Mouse (Mus musculus): ENCODE data around the gene Cnih1. TPM values are rescaled to one million over a fixed set of nuclear protein-coding genes. Genes with fewer than 3 reads are reported as not detected.

Cnih1 gene
- polyA plus RNA-seq, 1 experiment from 2014 or later: 204 TPM

DNA sequence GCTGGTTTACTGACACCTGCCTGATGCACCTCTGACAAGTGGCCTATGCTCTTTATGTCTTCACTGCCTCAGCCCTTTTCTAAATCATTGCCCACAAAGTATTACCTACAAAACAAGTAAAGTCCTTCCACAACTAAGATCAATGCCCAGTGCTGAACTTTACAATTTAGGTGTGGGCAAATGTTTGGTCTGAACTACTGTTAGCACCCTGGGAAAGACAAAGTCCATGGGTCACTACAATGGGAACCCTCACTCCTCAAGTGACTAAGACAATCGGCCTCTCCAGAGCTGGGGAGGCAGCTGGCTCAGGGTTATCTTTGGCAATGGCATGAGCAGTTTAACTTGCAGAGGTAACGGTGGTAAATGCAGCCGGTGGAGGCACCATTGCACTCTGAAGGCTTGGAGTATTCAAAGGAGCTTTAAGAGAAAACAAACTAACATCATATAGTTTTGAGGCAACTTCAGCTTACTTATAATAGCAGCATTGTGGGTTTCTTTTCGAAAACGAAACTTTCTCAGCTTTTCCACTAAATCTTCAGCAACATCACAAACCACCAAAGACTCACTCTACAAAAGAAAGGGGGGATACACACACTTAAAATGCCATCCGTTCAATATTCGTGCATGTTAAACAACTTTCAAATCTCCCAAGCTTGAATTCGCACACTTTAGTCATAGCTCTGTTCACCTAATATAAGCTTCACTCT lies 28.9 kb upstream of the Cnih1 start:
- Histone ChIP-seq H3K27me3 (replicated peaks) (no peaks in the 10 kb centered on the region), H3K27ac (replicated peaks) (no peak overlapping the region), H3K9ac (replicated peaks) (no peak overlapping the region), H3K4me3 (replicated peaks) (no peak overlapping the region), H3K9me3 (replicated peaks) (no peaks in the 10 kb centered on the region), H3K4me1 (peaks cover 20% of the 10 kb centered on the region), H3K4me2 (no peak overlapping the region), H3K36me3 (peaks cover 33% of the 10 kb centered on the region)
- 95% methylated on average over 8 of the region's 8 CpGs for WGBS
- ATAC-seq (ENCODE audit: low FRiP score): no peak

DNA sequence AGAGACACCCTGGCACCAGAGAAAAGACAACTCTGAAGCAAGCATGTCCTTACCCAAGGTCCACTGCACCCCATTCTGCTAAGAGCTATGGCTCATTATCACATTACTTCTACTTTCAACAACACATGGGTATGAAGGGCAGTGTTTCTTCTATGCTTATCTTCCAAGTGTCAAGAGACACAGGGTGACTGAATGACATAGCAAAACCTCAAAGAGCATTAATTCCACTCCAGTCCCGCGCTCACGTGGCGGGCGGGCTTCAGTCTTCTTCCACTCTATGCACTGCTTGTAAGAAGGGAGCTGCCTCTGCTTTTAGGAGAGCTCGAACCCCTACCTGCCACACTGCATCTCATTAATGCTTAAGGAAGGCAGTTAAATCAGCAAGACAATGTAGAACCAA lies 27.4 kb upstream of the Cnih1 start:
- ATAC-seq (ENCODE audit: low FRiP score): no peak
- 87% methylated on average over 6 of the region's 6 CpGs for WGBS

DNA sequence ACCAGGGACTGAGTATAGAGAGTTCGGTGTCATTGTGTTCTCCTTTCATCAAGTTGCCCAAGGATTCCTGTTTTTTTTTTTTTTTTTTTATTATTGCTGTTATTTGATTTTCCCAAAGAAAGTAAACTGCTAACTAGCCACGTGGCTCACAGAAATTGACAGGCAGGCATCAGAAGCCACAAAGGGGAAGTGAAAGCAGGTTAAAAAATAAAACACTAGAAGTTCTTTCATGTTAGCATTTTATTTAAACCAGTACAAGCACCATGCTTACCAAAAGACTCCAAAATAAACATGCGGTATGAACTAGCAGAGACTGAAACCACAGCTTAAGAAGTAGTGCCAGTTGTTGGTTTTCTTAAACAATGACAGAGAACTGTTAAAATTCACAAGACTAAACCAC lies 19.7 kb upstream of the Cnih1 start:
- H3K27me3 ChIP-seq (replicated peaks): no peaks in the 10 kb centered on the region
- H3K9ac ChIP-seq (replicated peaks): no peak overlapping the region
- H3K36me3 ChIP-seq: peaks cover 32% of the 10 kb centered on the region
- no peak overlapping the region for H3K4me2 ChIP-seq
- H3K27ac ChIP-seq (replicated peaks): no peak overlapping the region
- no peak overlapping the region for H3K4me3 ChIP-seq (replicated peaks)
- ATAC-seq (ENCODE audit: low FRiP score): no peak
- H3K9me3 ChIP-seq (replicated peaks): no peaks in the 10 kb centered on the region
- H3K4me1 ChIP-seq: no peaks in the 10 kb centered on the region
- WGBS: 76% methylated on average over 3 of the region's 3 CpGs

More for the DNA sequence above, 27.4 kb upstream of the Cnih1 start:
- H3K36me3 ChIP-seq: peaks cover 43% of the 10 kb centered on the region
- no peak overlapping the region for H3K4me3 ChIP-seq (replicated peaks)
- no peaks in the 10 kb centered on the region for H3K9me3 ChIP-seq (replicated peaks)
- no peak overlapping the region for H3K9ac ChIP-seq (replicated peaks)
- no peaks in the 10 kb centered on the region for H3K27me3 ChIP-seq (replicated peaks)
- H3K4me1 ChIP-seq: peaks cover 12% of the 10 kb centered on the region
- H3K27ac ChIP-seq (replicated peaks): no peak overlapping the region
- no peak overlapping the region for H3K4me2 ChIP-seq

DNA sequence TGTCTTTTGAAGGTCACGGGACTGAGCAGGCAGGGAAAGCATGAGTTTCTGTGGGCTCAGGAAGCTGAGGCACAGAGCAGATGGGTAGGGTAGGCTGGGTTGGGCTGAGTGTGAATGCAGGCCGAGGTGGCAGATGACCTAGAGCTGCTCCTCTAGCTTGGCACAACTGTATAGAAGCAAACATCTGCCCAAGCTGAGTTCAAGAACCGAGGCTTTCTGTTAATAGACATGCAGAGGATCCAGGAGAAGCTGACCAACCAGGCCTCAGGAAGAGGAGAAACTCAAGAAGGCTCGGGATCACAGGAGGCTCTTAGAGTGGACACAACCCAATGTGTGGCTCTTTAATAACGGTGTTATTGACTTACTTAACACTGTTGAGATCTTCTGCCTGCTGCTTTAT lies 18.0 kb upstream of the Cnih1 start:
- Histone ChIP-seq H3K4me3 (replicated peaks) (no peak overlapping the region), H3K9me3 (replicated peaks) (no peaks in the 10 kb centered on the region), H3K9ac (replicated peaks) (no peak overlapping the region), H3K27ac (replicated peaks) (no peak overlapping the region), H3K4me2 (no peak overlapping the region), H3K27me3 (replicated peaks) (no peaks in the 10 kb centered on the region), H3K4me1 (no peaks in the 10 kb centered on the region), H3K36me3 (peaks cover 21% of the 10 kb centered on the region)
- no peak for ATAC-seq (ENCODE audit: low FRiP score)
- WGBS: 90% methylated on average over 5 of the region's 5 CpGs

DNA sequence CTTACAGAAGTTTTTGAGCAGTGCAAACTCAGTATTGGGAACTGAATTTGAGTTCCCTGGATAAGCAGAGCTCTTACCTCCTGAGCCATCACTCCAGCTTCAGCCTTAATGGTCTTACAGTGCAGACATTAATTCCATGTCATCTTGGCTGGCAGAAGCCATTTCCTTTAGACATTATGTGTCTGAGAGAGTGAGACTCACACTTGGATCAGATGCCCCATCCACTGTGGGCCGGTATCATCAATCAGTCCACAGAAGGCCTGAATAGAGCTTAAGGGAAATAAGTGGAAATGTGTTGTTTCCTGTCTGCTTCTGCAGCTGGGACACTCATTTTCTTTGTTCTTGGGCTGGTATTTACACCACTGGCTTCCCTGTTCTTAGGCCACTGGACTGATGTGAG lies 15.6 kb upstream of the Cnih1 start:
- Histone ChIP-seq H3K4me2 (no peak overlapping the region), H3K9ac (replicated peaks) (no peak overlapping the region), H3K27ac (replicated peaks) (no peak overlapping the region), H3K9me3 (replicated peaks) (no peaks in the 10 kb centered on the region), H3K27me3 (replicated peaks) (no peaks in the 10 kb centered on the region), H3K4me3 (replicated peaks) (no peak overlapping the region), H3K36me3 (0 out of 2 replicates have a peak, but pooled peaks cover 11% of the 10 kb centered on the region), H3K4me1 (no peaks in the 10 kb centered on the region)
- no peak for ATAC-seq (ENCODE audit: low FRiP score)
- WGBS: 89% methylated on average over 1 of the region's 1 CpGs

DNA sequence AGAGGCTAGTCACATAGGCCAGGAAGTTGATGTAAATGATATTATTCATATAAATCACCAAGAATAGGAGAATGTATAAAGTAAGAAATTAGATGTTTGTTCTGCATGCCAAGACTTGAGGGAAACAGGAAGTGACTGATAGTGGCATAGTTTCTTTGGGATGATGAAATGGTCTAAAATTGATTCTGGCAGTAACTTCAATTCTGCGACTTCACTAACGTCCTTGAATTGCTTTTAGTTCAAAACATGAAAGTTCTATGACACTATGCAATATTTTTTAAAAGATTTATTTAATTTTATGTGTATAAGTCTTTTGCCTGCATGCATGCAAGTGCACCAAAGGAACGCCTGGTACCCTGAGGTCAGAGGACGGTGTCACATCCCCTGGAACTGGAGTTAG lies 15.0 kb upstream of the Cnih1 start:
- no peak for ATAC-seq (ENCODE audit: low FRiP score)
- no peak overlapping the region for H3K9ac ChIP-seq (replicated peaks)
- no peaks in the 10 kb centered on the region for H3K27me3 ChIP-seq (replicated peaks)
- 0 out of 2 replicates have a peak, but pooled peaks cover 11% of the 10 kb centered on the region for H3K36me3 ChIP-seq
- H3K4me2 ChIP-seq: no peak overlapping the region
- H3K27ac ChIP-seq (replicated peaks): no peak overlapping the region
- H3K9me3 ChIP-seq (replicated peaks): no peaks in the 10 kb centered on the region
- 94% methylated on average over 4 of the region's 4 CpGs for WGBS
- H3K4me3 ChIP-seq (replicated peaks): no peak overlapping the region
- H3K4me1 ChIP-seq: no peaks in the 10 kb centered on the region

DNA sequence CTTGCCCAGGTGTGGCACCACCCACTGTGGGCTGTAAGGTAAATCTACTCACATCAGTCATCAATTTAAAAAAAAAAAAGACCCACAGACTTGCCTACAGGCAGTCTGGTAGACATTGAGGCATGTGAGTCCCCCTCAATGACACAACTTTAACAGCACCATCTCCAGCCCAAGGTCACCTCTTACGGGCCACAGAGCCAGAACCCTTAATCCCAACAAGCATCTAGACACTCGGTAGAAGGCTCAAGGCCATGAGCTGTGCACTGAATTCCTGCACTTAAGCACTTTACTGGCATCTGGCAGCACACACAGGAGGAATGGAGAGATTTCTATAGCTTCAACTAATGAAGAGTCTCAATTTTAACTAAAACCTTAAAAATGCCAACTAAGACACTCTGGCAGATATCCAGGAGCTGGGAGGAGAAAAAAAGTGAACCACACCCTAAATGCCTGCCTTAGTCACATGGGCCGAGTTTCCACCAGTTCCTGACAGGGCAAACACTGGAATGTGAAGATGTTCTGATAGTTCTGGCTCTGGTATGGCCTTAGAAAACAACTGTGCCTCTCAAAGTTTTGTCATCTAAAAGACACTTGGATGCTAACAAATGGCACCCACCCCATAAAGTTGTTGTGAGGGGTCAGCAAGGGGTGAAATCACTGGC lies 12.6 kb upstream of the Cnih1 start:
- ATAC-seq (ENCODE audit: low FRiP score): no peak
- Histone ChIP-seq H3K27ac (replicated peaks) (no peak overlapping the region), H3K4me1 (no peaks in the 10 kb centered on the region), H3K27me3 (replicated peaks) (no peaks in the 10 kb centered on the region), H3K4me2 (no peak overlapping the region), H3K36me3 (0 out of 2 replicates have a peak, but pooled peaks cover 11% of the 10 kb centered on the region), H3K9ac (replicated peaks) (no peak overlapping the region), H3K9me3 (replicated peaks) (no peaks in the 10 kb centered on the region), H3K4me3 (replicated peaks) (no peak overlapping the region)
- WGBS: 86% methylated on average over 3 of the region's 3 CpGs

DNA sequence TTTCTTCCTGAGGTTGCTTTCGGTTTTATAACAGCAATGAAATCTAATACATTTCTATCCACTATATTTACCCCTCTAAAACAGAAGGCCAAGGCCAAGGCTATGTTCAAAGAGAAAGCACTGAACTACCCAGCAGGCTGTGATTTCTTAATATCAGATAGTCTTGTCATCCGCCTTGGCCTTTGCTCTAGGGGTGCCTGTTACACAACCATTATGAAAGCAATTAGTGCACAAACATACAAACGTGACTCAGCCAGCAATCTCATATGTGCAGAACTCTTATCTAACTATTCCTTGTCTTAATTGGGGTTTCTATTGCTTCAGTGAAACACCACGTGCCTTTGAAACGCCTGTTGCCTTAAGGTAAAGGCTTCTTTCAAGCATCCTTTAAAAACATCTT lies 5.9 kb upstream of the Cnih1 start:
- Histone ChIP-seq H3K4me2 (no peak overlapping the region), H3K4me1 (no peaks in the 10 kb centered on the region), H3K27ac (replicated peaks) (no peak overlapping the region), H3K4me3 (replicated peaks) (no peak overlapping the region), H3K36me3 (0 out of 2 replicates have a peak, but pooled peaks cover under 1% of the 10 kb centered on the region), H3K9me3 (replicated peaks) (no peaks in the 10 kb centered on the region), H3K9ac (replicated peaks) (no peak overlapping the region), H3K27me3 (replicated peaks) (no peaks in the 10 kb centered on the region)
- ATAC-seq (ENCODE audit: low FRiP score): no peak
- WGBS: 92% methylated on average over 5 of the region's 5 CpGs

DNA sequence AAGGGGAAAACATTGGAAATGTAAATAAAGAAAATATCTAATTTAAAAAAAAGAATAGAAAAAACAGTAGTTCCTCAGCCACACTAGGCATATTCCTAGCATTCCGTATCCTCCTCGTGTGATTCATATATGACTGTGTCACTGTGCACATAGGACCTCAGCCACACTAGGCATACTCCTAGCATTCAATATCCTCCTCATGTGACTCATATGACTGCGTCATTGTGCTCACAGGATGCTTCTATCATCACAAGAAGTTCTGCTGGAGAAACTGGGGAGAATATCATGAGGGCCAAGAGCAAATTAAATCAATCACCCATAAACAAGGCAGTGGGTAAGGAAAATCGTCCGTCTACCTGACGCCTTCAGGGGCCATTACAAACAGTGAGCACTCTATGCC lies 2.5 kb upstream of the Cnih1 start:
- Histone ChIP-seq H3K9me3 (replicated peaks) (no peaks in the 10 kb centered on the region), H3K27ac (replicated peaks) (no peak overlapping the region), H3K4me3 (replicated peaks) (no peak overlapping the region), H3K9ac (replicated peaks) (no peak overlapping the region), H3K4me2 (no peak overlapping the region), H3K36me3 (no peaks in the 10 kb centered on the region), H3K27me3 (replicated peaks) (no peaks in the 10 kb centered on the region), H3K4me1 (peaks cover 16% of the 10 kb centered on the region)
- ATAC-seq (ENCODE audit: low FRiP score): no peak
- WGBS: 93% methylated on average over 6 of the region's 6 CpGs

DNA sequence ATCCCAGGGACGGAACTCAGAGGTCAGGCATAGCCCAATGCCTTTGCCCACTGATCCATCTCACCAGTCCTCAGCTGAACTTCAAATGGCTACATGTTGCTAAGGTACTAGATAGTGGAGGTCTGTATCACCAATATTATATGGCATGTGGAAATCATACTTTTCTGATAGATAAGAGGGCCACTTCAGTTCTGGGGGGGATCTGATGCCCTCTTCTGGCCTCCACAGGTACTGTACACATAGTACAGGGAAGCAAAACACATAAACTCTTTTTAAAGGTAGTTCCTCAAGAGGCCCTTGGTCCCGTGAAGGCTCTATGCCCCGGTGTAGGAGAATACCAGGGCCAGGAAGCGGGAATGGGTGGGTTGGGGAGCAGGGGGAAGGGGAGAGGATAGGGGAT lies 2.1 kb upstream of the Cnih1 start:
- Histone ChIP-seq H3K27ac (replicated peaks) (no peak overlapping the region), H3K9ac (replicated peaks) (no peak overlapping the region), H3K9me3 (replicated peaks) (no peaks in the 10 kb centered on the region), H3K4me3 (replicated peaks) (no peak overlapping the region), H3K4me1 (peaks cover 18% of the 10 kb centered on the region), H3K4me2 (no peak overlapping the region), H3K27me3 (replicated peaks) (no peaks in the 10 kb centered on the region), H3K36me3 (no peaks in the 10 kb centered on the region)
- WGBS: 70% methylated on average over 4 of the region's 4 CpGs
- ATAC-seq (ENCODE audit: low FRiP score): no peak

DNA sequence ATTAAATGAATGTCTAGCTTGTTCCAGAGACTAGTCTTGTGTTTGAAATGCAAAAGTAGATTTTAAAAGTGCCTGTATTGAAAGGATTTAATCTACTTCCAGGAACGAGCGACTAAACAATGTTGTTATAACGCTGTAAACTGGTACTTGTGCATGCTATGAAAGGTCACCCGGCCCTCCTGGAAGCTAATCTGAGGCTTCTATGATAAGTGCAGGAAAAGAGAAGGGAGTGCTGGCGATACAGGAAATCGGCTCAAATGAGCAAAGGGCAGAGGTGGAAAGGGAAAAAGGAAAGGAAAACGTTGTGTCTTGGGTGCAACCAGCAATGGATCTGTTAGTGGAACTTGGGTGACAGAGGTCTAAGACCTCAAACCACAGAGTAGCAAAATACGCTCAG lies 292 bp upstream of the Cnih1 start:
- ATAC-seq (ENCODE audit: low FRiP score): no peak
- Histone ChIP-seq H3K36me3 (no peaks in the 10 kb centered on the region), H3K4me2 (peak overlapping the region; percentile 64), H3K4me3 (replicated peaks) (peak overlapping the region; percentile 91), H3K27ac (replicated peaks) (peak overlapping the region; percentile 99; the same call in 1 of the 2 replicates), H3K9ac (replicated peaks) (no peak overlapping the region), H3K4me1 (peaks cover 27% of the 10 kb centered on the region), H3K27me3 (replicated peaks) (no peaks in the 10 kb centered on the region), H3K9me3 (replicated peaks) (no peaks in the 10 kb centered on the region)
- 33% methylated on average over 8 of the region's 8 CpGs for WGBS

DNA sequence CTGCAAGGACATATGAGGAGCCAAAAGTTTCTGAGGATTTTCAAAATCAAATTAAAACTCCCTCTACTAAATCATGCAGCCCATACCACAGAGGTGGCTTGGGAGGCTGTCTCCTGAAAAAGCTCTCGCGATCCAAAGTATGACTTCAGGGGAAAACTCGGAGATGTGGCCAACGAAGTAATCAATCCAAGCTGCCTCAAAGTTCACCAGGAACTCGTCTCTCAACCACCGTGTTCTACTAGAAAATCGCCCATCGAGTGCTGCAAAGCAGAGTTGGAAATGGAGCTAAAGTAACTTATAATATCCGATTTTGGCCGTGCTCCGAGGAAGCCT lies 791 bp downstream of the Cnih1 start:
- peaks cover 27% of the 10 kb centered on the region for H3K4me1 ChIP-seq
- under 1% methylated on average over 11 of the region's 11 CpGs for WGBS
- H3K27ac ChIP-seq (replicated peaks): peak overlapping the region; percentile 99
- no peaks in the 10 kb centered on the region for H3K9me3 ChIP-seq (replicated peaks)
- peak overlapping the region; percentile 92 for H3K9ac ChIP-seq (replicated peaks)
- H3K36me3 ChIP-seq: no peaks in the 10 kb centered on the region
- ATAC-seq (ENCODE audit: low FRiP score): peak; percentile 0; the same call in 1 of the 2 replicates
- H3K4me2 ChIP-seq: peak overlapping the region; percentile 64
- peak overlapping the region; percentile 91 for H3K4me3 ChIP-seq (replicated peaks)
- H3K27me3 ChIP-seq (replicated peaks): no peaks in the 10 kb centered on the region
